ENCODE assay signal across 11 mouse cellular contexts in the genomic region with DNA sequence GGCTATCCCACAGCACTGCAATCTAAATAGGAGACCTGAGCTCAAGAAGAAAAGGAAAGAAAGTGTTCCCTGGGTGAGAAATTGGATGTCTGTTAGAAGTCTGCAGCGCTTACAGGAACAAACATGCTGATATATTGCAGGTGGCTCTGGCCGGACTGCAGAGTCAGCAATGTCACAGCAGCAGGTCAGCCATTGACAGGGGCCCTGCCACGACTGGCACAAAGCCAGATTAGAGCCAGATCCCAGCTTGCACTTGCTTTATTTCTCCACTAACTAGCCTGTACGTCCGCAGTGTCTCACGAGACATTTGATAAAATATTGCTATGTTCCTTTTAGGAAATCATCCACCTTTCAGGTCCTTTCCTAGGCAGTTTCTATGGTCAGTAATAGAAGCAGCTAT.
DNase-seq lines count a peak whose midpoint lies in the region; ATAC-seq lines count a peak whose summit lies in the region.
"Had no signal": no experiment of that assay in that cellular context is flagged by ENCODE, and none has a peak within 500 bp of the region (broad histone marks: within the 10 kb centered on the region; RNA-seq: fewer than 3 reads in every experiment).

No protein-coding gene starts in this region.

- H3K27ac ChIP-seq in kidney, embryonic 14.5 days (ENCODE audit: low read depth, low read length) = no peak overlapping the region
- H3K27ac ChIP-seq in hindbrain, embryonic 14.5 days = no peak overlapping the region
- H3K27ac ChIP-seq: lung, embryonic 15.5 days; midbrain, embryonic 12.5 days had no signal

- H3K36me3 ChIP-seq in kidney, embryonic 14.5 days (ENCODE audit: control insufficient read depth, insufficient read depth, low read length) = no peaks in the 10 kb centered on the region
- no peaks in the 10 kb centered on the region for H3K36me3 ChIP-seq in hindbrain, embryonic 14.5 days (replicated peaks; ENCODE audit: control insufficient read depth, insufficient read depth)
- H3K36me3 ChIP-seq: lung, embryonic 15.5 days; midbrain, embryonic 12.5 days had no signal

- no peak overlapping the region for H3K4me3 ChIP-seq in kidney, embryonic 14.5 days (ENCODE audit: low read length)
- no peak overlapping the region for H3K4me3 ChIP-seq in hindbrain, embryonic 14.5 days (replicated peaks; ENCODE audit: low read length)
- H3K4me3 ChIP-seq: lung, embryonic 15.5 days; midbrain, embryonic 12.5 days had no signal

- H3K27me3 ChIP-seq in kidney, embryonic 14.5 days (ENCODE audit: control insufficient read depth, insufficient read depth, low read length) = no peaks in the 10 kb centered on the region
- H3K27me3 ChIP-seq in hindbrain, embryonic 14.5 days (ENCODE audit: control insufficient read depth, insufficient read depth, low read length) = no peaks in the 10 kb centered on the region
- H3K27me3 ChIP-seq: lung, embryonic 15.5 days; midbrain, embryonic 12.5 days had no signal

- no peak for ATAC-seq in kidney, embryonic 14.5 days (ENCODE audit: low FRiP score, low TSS enrichment)
- ATAC-seq in hindbrain, embryonic 14.5 days (ENCODE audit: low FRiP score) = no peak
- ATAC-seq: Patski had no signal

- H3K9me3 ChIP-seq in kidney, embryonic 14.5 days (ENCODE audit: control insufficient read depth, low read length) = no peaks in the 10 kb centered on the region
- H3K9me3 ChIP-seq in hindbrain, embryonic 14.5 days (ENCODE audit: control insufficient read depth, low read length) = no peaks in the 10 kb centered on the region
- H3K9me3 ChIP-seq: lung, embryonic 15.5 days; midbrain, embryonic 12.5 days had no signal

- H3K4me1 ChIP-seq in kidney, embryonic 14.5 days (ENCODE audit: control insufficient read depth, insufficient read depth, low read length) = no peaks in the 10 kb centered on the region
- H3K4me1 ChIP-seq in hindbrain, embryonic 14.5 days (replicated peaks; ENCODE audit: control insufficient read depth, insufficient read depth, low read length) = 0 out of 2 replicates have a peak, but pooled peaks cover 5% of the 10 kb centered on the region
- H3K4me1 ChIP-seq: lung, embryonic 15.5 days had no signal

- H3K4me2 ChIP-seq in kidney, embryonic 14.5 days (replicated peaks; ENCODE audit: low read depth, low read length) = no peak overlapping the region
- no peak overlapping the region for H3K4me2 ChIP-seq in hindbrain, embryonic 14.5 days (replicated peaks)
- H3K4me2 ChIP-seq: lung, embryonic 15.5 days; midbrain, embryonic 12.5 days had no signal

- no peak overlapping the region for H3K9ac ChIP-seq in kidney, embryonic 14.5 days (ENCODE audit: low read depth, low read length)
- no peak overlapping the region for H3K9ac ChIP-seq in hindbrain, embryonic 14.5 days
- H3K9ac ChIP-seq: lung, embryonic 15.5 days; midbrain, embryonic 12.5 days had no signal

- DNase-seq in adrenal gland, postnatal 25 days = peak; percentile 15
- no peak for DNase-seq in adrenal gland, adult 8-10 months
- peak; percentile 2 to 19 for DNase-seq in kidney, postnatal 36 days
- DNase-seq in cerebellum, adult 8-10 months = peak; percentile 66
- DNase-seq in hindbrain, embryonic 14.5 days (ENCODE audit: low spot score) = peak; percentile 32
- no peak for DNase-seq in right cerebral cortex, postnatal 36 days (ENCODE audit: low spot score in 2 of 2)
- no peak for DNase-seq in thymus, postnatal 4 days

- WGBS in kidney, embryonic 14.5 days = 33% methylated on average over 6 of the region's 6 CpGs
- 50% methylated on average over 6 of the region's 6 CpGs for WGBS in hindbrain, embryonic 14.5 days

Comparison
In these comparisons a context has a peak if more than half of its experiments do, and no peak if none do; other contexts are left out.
1. DNase-seq: peak in adrenal gland, postnatal 25 days (single experiment), kidney, postnatal 36 days (2 of 2), cerebellum, adult 8-10 months (single experiment) and hindbrain, embryonic 14.5 days (single experiment); none in adrenal gland, adult 8-10 months (single experiment), right cerebral cortex, postnatal 36 days (0 of 2) and thymus, postnatal 4 days (single experiment).